Mouse (Mus musculus): ENCODE results near the gene Btbd35f29. TPM values are rescaled to one million over a fixed set of nuclear protein-coding genes. Genes with fewer than 3 reads are reported as not detected.
"Not testable (repeated sequence)": the region's sequence is repeated elsewhere in the genome, so short reads cannot be mapped to it uniquely, and the experiment has no call there.

Gene Btbd35f29
- not detected in 2 replicates for polyA plus RNA-seq (2014; fragmentation: Nextera tagmentation; extraction: Ambion mirVana)

DNA sequence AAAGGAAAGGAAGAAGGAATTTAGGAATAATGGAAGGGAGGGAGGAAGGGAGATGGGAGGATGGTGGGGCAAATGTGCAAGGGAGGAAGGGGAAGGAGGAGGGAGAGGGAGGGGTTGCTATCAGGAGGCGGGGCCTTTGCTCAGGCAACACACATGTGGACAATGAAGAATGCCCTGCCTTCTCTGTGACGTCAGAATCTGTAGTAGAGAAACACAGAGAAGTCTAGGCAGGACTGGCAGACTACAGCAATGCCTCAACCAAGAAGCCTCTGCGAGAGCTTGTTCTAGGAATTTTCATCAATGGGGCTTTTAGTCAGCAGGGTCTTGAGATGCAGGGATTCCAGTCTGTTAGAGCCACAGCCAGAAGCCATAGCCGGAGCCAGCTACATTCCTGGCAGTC is at the start of gene Btbd35f29:
TSS of gene Btbd35f29 (plus strand) at position 301 of the 400 bp plus-strand sequence.
- ATAC-seq (ENCODE audit: low FRiP score); H3K36me3 ChIP-seq (ENCODE audit: control insufficient read depth, insufficient read depth, low read length); H3K27me3 ChIP-seq (ENCODE audit: control insufficient read depth, insufficient read depth, low read length); H3K9ac ChIP-seq (ENCODE audit: low read length); H3K4me3 ChIP-seq (ENCODE audit: low read depth, low read length); H3K4me2 ChIP-seq; H3K9me3 ChIP-seq (ENCODE audit: control insufficient read depth, low read length); DNase-seq (ENCODE audit: low spot score, missing footprints); H3K27ac ChIP-seq (ENCODE audit: low read depth, low read length); H3K4me1 ChIP-seq (ENCODE audit: control insufficient read depth, insufficient read depth, low read length): not testable (repeated sequence)
- WGBS, result no CpG with 5 or more reads among the region's 4 CpGs

DNA sequence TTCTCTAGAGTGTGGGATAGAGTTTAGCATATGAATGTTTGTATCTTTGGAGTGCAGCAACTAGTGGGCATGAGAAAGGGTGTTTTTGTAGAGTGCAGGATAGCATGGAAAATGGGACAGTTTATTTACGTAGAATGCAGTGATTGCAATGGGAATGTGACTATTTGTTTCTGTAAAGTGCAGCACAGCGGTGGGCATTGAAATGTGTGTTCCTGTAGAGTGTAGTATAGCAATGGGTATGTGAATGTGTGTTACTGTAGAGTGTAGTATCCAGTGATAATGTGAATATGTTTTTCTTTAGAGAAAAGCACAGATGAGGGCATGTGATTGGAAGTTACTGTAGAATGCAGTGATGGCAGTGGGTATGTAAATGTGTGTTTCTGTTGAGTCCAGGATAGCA is 23.9 kb downstream of the Btbd35f29 start:
- not testable (repeated sequence) for H3K4me3 ChIP-seq (ENCODE audit: low read depth, low read length); H3K9me3 ChIP-seq (ENCODE audit: control insufficient read depth, low read length); H3K4me1 ChIP-seq (ENCODE audit: control insufficient read depth, insufficient read depth, low read length); DNase-seq (ENCODE audit: low spot score, missing footprints); ATAC-seq (ENCODE audit: low FRiP score); H3K27ac ChIP-seq (ENCODE audit: low read depth, low read length); H3K27me3 ChIP-seq (ENCODE audit: control insufficient read depth, insufficient read depth, low read length); H3K9ac ChIP-seq (ENCODE audit: low read length); H3K36me3 ChIP-seq (ENCODE audit: control insufficient read depth, insufficient read depth, low read length); H3K4me2 ChIP-seq
- WGBS, result 83% methylated on average over 2 of the region's 2 CpGs

DNA sequence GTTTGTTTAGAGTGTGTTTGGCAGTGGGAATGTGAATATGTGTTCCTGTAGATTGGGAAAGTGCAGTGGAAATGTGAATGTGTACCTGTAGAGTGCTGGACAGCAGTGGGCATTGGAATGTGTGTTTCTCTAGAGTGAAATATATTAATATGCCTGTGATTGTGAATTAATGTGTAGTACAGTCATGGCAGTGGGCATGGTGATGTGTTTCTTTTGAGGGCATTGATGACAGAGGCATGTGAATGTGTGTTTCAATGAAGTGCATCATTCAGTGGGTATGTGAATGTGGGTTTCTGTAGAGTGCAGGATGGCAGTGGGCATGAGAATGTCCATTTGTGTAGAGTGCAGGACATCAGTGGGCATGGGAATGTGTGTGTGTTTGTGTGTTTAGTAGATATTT is 27.7 kb downstream of the Btbd35f29 start:
- H3K4me2 ChIP-seq; H3K27ac ChIP-seq (ENCODE audit: low read depth, low read length); H3K9me3 ChIP-seq (ENCODE audit: control insufficient read depth, low read length); DNase-seq (ENCODE audit: low spot score, missing footprints); H3K4me1 ChIP-seq (ENCODE audit: control insufficient read depth, insufficient read depth, low read length); H3K27me3 ChIP-seq (ENCODE audit: control insufficient read depth, insufficient read depth, low read length); ATAC-seq (ENCODE audit: low FRiP score); H3K4me3 ChIP-seq (ENCODE audit: low read depth, low read length); H3K9ac ChIP-seq (ENCODE audit: low read length); H3K36me3 ChIP-seq (ENCODE audit: control insufficient read depth, insufficient read depth, low read length): not testable (repeated sequence)

DNA sequence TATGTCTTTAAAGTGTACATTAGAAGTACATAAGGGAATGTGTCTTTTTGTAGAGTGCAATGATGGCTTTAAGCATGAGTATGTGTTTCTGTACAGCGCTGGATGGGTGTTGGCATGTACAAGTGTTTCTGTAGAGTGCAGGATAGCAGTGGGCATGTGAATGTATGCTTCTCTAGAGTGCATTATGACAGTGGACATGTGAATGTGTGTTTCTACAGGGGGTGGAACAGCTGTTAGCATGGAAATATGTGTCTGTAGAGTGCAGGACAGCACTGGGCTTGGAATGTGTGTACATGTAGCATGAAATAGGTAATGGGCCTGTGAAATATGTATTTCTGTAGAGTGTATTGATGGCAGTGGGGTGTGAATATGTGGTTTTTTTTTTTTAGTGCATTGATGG is 28.4 kb downstream of the Btbd35f29 start:
- ATAC-seq (ENCODE audit: low FRiP score); H3K9me3 ChIP-seq (ENCODE audit: control insufficient read depth, low read length): not testable (repeated sequence)

DNA sequence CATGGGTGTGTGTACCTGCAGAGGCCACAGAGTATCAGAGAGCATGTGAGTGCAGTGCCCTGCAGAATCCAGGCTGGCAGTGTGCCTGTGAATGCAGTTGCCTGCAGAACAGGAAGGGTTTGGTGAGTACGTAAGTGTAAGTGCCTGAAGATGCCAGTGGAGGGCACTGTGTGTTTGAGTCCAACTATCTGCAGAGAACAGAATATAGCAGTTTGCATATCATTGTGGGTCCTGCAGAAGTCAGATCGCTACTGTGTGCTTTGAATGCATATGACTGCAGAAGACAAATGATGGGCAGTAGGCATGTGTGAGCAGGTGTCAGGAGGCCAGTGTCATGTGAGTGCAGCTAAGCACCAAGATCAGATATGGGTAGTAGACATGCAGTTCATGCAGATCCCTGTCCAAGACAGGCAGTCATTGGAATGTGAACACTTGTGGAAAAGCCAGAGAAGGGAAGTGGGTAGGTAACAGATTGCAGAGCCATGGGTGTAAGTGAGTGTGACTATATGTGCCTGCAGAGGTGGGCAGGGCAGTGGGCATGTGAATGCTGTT is 41.1 kb downstream of the Btbd35f29 start:
- 78% methylated on average over 2 of the region's 2 CpGs for WGBS
- not testable (repeated sequence) for DNase-seq (ENCODE audit: low spot score, missing footprints)

More for the DNA sequence above, 28.4 kb downstream of the Btbd35f29 start:
- H3K27ac ChIP-seq (ENCODE audit: low read depth, low read length); H3K4me1 ChIP-seq (ENCODE audit: control insufficient read depth, insufficient read depth, low read length); DNase-seq (ENCODE audit: low spot score, missing footprints); H3K4me3 ChIP-seq (ENCODE audit: low read depth, low read length); H3K27me3 ChIP-seq (ENCODE audit: control insufficient read depth, insufficient read depth, low read length); H3K4me2 ChIP-seq; H3K9ac ChIP-seq (ENCODE audit: low read length); H3K36me3 ChIP-seq (ENCODE audit: control insufficient read depth, insufficient read depth, low read length): not testable (repeated sequence)
- 89% methylated on average over 1 of the region's 1 CpGs for WGBS

DNA sequence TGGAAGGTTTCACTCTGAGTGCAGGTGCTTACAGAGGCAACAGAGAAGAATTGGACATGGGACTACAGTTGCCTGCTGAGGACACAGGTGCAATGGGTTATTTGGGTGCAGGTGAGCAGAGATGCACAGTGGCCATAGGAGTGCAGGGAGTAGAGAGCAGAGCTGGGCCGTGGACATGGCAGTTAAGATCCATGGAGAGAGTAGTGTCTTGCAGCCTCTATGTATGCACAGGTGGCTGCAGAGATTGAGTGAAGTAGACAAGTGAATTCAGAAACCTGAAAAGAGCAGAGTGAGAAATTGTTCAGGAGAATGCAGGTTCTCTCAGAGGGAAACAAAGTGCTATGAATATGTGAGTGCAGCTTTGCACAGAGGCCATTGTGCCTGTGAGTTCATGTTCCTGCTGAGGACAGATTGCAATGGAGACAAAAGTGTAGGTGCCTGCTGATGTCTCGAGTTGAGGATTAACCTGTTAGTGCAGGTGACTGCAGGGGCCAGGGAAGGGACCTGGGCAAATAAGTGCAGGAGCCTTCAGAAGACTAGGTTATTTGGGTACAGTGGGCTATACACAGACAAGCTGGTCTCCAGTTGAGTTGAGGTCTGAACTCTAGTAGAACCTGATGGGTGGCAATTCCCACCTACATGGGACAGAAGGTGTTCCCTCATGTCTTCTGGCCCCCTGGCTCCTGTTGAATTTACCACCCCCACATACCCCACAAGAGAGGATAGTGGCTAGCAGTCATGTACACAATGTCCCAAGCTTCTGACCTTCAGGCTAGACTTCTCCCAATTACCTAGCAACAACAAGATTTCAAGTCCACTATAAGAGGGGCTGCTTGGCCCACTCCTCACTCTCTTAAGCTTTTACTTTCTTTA is 42.2 kb downstream of the Btbd35f29 start:
- not testable (repeated sequence) for ATAC-seq (ENCODE audit: low FRiP score)

More for the DNA sequence above, 41.1 kb downstream of the Btbd35f29 start:
- H3K4me1 ChIP-seq (ENCODE audit: control insufficient read depth, insufficient read depth, low read length); H3K27ac ChIP-seq (ENCODE audit: low read depth, low read length); H3K4me2 ChIP-seq; H3K9ac ChIP-seq (ENCODE audit: low read length); H3K4me3 ChIP-seq (ENCODE audit: low read depth, low read length); H3K36me3 ChIP-seq (ENCODE audit: control insufficient read depth, insufficient read depth, low read length); ATAC-seq (ENCODE audit: low FRiP score); H3K27me3 ChIP-seq (ENCODE audit: control insufficient read depth, insufficient read depth, low read length): not testable (repeated sequence)
- H3K9me3 ChIP-seq (ENCODE audit: control insufficient read depth, low read length), result peaks cover 20% of the 10 kb centered on the region

DNA sequence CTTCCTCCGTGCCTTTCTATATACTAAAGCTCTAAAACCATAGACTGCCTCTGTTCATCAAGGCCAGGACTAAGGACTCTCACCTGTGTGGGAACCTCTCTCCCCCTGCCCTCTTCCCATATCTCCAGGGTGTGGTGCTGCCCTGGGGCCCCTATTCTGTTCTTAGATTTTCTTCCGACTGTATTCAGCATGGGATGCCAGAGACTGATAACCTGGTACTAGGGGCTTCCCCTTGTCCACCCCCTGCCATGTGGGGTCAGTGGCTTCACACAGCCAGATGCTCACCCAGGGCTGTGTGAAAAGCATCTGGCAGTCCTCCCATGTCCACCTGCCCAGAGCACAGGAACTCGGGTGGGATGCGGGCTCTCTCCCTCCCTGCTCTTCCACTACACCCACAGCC is 43.1 kb downstream of the Btbd35f29 start:
- H3K9me3 ChIP-seq (ENCODE audit: control insufficient read depth, low read length), result peaks cover 23% of the 10 kb centered on the region
- ATAC-seq (ENCODE audit: low FRiP score); H3K36me3 ChIP-seq (ENCODE audit: control insufficient read depth, insufficient read depth, low read length): not testable (repeated sequence)

More for the DNA sequence above, 42.2 kb downstream of the Btbd35f29 start:
- H3K36me3 ChIP-seq (ENCODE audit: control insufficient read depth, insufficient read depth, low read length); H3K4me3 ChIP-seq (ENCODE audit: low read depth, low read length); H3K27ac ChIP-seq (ENCODE audit: low read depth, low read length); H3K4me2 ChIP-seq; H3K4me1 ChIP-seq (ENCODE audit: control insufficient read depth, insufficient read depth, low read length); DNase-seq (ENCODE audit: low spot score, missing footprints); H3K27me3 ChIP-seq (ENCODE audit: control insufficient read depth, insufficient read depth, low read length); H3K9ac ChIP-seq (ENCODE audit: low read length): not testable (repeated sequence)
- 73% methylated on average over 2 of the region's 2 CpGs for WGBS
- H3K9me3 ChIP-seq (ENCODE audit: control insufficient read depth, low read length), result peaks cover 23% of the 10 kb centered on the region

DNA sequence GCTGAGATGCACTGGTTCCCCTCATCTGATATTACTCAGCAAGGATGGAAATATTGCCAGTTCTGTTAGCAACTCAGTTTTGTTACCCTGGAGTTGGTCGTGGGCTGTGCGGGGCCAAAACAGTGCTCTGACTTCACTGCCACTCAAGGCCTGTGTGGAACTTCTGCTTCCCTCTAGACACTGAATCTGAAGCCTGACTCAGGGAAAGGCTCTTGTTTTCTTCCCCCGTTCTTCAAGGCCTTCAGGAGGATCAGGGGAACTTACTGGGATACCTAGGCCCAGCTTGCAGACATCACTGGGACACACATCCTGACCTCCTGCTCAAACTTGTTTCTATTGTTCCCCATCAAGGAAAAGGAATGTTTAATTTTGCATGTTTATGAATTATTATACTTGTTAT is 45.2 kb downstream of the Btbd35f29 start:
- H3K9me3 ChIP-seq (ENCODE audit: control insufficient read depth, low read length), result peaks cover 23% of the 10 kb centered on the region
- H3K9ac ChIP-seq (ENCODE audit: low read length); H3K4me3 ChIP-seq (ENCODE audit: low read depth, low read length); ATAC-seq (ENCODE audit: low FRiP score); H3K4me2 ChIP-seq; DNase-seq (ENCODE audit: low spot score, missing footprints); H3K27ac ChIP-seq (ENCODE audit: low read depth, low read length); H3K27me3 ChIP-seq (ENCODE audit: control insufficient read depth, insufficient read depth, low read length); H3K4me1 ChIP-seq (ENCODE audit: control insufficient read depth, insufficient read depth, low read length); H3K36me3 ChIP-seq (ENCODE audit: control insufficient read depth, insufficient read depth, low read length): not testable (repeated sequence)
- 81% methylated on average over 3 of the region's 3 CpGs for WGBS

More for the DNA sequence above, 43.1 kb downstream of the Btbd35f29 start:
- not testable (repeated sequence) for H3K4me3 ChIP-seq (ENCODE audit: low read depth, low read length); H3K27ac ChIP-seq (ENCODE audit: low read depth, low read length); H3K9ac ChIP-seq (ENCODE audit: low read length); H3K4me1 ChIP-seq (ENCODE audit: control insufficient read depth, insufficient read depth, low read length); H3K4me2 ChIP-seq; H3K27me3 ChIP-seq (ENCODE audit: control insufficient read depth, insufficient read depth, low read length); DNase-seq (ENCODE audit: low spot score, missing footprints)
- 84% methylated on average over 4 of the region's 4 CpGs for WGBS

DNA sequence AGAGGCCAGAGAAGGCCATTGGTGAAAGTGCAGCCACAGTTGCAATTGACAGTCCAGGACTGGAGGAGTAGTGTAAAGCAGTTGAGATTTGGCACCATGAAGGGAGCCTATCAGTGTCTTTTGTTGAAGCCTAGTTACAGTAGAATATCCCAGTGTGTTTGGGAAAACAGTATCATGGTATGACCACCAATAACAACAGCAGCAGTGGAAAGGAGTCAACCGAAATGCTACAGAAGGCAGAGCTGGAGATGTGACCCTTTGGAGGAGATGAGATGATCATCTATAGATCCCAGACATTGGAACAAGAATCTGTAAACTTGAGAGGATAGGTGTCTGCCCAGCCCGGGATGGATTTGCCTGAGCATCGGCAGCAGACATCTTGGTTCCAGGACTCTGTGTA is 47.7 kb downstream of the Btbd35f29 start:
- not testable (repeated sequence) for H3K9me3 ChIP-seq (ENCODE audit: control insufficient read depth, low read length); H3K9ac ChIP-seq (ENCODE audit: low read length); H3K4me3 ChIP-seq (ENCODE audit: low read depth, low read length); ATAC-seq (ENCODE audit: low FRiP score); H3K27me3 ChIP-seq (ENCODE audit: control insufficient read depth, insufficient read depth, low read length); DNase-seq (ENCODE audit: low spot score, missing footprints); H3K36me3 ChIP-seq (ENCODE audit: control insufficient read depth, insufficient read depth, low read length); H3K4me2 ChIP-seq; H3K27ac ChIP-seq (ENCODE audit: low read depth, low read length); H3K4me1 ChIP-seq (ENCODE audit: control insufficient read depth, insufficient read depth, low read length)
- WGBS, result 91% methylated on average over 2 of the region's 3 CpGs
